8 mouse cellular contexts compared by ENCODE assay signal in the genomic region with DNA sequence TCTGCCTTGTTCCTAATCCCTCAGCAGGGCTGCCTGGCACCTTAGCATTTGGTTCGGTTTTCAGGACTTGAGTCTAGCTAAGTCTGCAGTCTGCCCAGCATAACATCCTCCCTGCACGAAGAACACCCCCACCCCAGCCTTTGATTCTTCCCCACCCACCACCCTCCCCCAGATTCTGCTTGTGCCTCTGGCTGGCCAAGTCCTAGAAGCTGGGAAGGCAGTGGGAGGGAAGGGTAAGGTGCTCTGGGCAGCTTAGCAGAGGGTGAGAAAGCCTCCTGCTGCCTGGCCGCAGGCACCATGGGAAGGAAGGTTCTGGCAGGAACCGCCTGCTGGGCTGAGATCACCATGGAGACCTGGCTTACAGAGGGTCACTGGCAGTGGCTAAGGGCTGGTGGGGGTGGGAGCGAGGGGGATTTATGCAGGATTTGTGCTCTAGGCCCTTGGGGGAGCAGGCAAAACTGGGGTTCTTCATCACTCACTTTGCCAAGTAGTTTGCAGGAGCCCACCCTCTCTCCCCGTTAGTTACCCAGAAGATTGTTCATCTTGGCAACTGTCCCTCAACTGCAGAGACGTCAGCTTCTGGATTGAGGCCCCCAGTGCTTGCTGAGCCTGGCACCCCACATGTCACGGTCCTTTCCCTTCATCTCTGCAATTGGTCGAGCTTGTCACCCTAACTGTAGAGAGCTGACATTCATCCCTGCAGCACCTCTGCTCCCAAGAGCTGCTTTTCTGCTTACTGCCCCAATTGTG. TPM values are rescaled to one million over a fixed set of nuclear protein-coding genes. Genes with fewer than 3 reads are reported as not detected.
DNase-seq lines count a peak whose midpoint lies in the region; ATAC-seq and TF ChIP-seq lines count a peak whose summit lies in the region.

No protein-coding gene starts in this region.

- WGBS in lung, embryonic 14.5 days: 43% methylated on average over 9 of the region's 9 CpGs
- 28% methylated on average over 9 of the region's 9 CpGs for WGBS in hindbrain, embryonic 12.5 days
- 23% methylated on average over 9 of the region's 9 CpGs for WGBS in neural tube, embryonic 13.5 days

- TF ChIP-seq CTCF in lung, embryonic 14.5 days (IDR thresholded peaks at IDR 0.05; ENCODE audit: low read depth): no peak

- ATAC-seq in cerebellum, adult (ENCODE audit: insufficient number of reproducible peaks, low FRiP score, low TSS enrichment): no peak
- ATAC-seq in lung, embryonic 14.5 days (ENCODE audit: insufficient read depth): peak; percentile 28; the same call in 1 of the 2 replicates
- 0 out of 2 replicates have a peak, but pooled peaks have one; percentile 16 for ATAC-seq in hindbrain, embryonic 12.5 days (ENCODE audit: low FRiP score)
- ATAC-seq in neural tube, embryonic 13.5 days (ENCODE audit: low read depth): peak; percentile 59
- no peak for ATAC-seq in activated CD4-positive, CD25-positive, alpha-beta regulatory T cell, adult 4 months

- no peaks in the 10 kb centered on the region for H3K9me3 ChIP-seq in lung, embryonic 14.5 days (ENCODE audit: low read depth, low read length)
- H3K9me3 ChIP-seq in hindbrain, embryonic 12.5 days (replicated peaks): no peaks in the 10 kb centered on the region
- H3K9me3 ChIP-seq in neural tube, embryonic 13.5 days: no peaks in the 10 kb centered on the region

- no peaks in the 10 kb centered on the region for H3K4me1 ChIP-seq in lung, embryonic 14.5 days (ENCODE audit: insufficient read depth)
- H3K4me1 ChIP-seq in hindbrain, embryonic 12.5 days: peaks cover 60% of the 10 kb centered on the region
- H3K4me1 ChIP-seq in neural tube, embryonic 13.5 days (replicated peaks): peaks cover 83% of the 10 kb centered on the region

- H3K9ac ChIP-seq in lung, embryonic 14.5 days: 0 out of 2 replicates have a peak overlapping the region, but pooled peaks have one; percentile 4
- H3K9ac ChIP-seq in hindbrain, embryonic 12.5 days: peak overlapping the region; percentile 49
- peak overlapping the region; percentile 46 for H3K9ac ChIP-seq in neural tube, embryonic 13.5 days

- no peak overlapping the region for H3K4me2 ChIP-seq in lung, embryonic 14.5 days
- 0 out of 2 replicates have a peak overlapping the region, but pooled peaks have one; percentile 13 for H3K4me2 ChIP-seq in hindbrain, embryonic 12.5 days (replicated peaks)
- H3K4me2 ChIP-seq in neural tube, embryonic 13.5 days: no peak overlapping the region

- no peaks in the 10 kb centered on the region for H3K27me3 ChIP-seq in lung, embryonic 14.5 days (ENCODE audit: insufficient read depth, low read length)
- H3K27me3 ChIP-seq in hindbrain, embryonic 12.5 days: no peaks in the 10 kb centered on the region
- H3K27me3 ChIP-seq in neural tube, embryonic 13.5 days: no peaks in the 10 kb centered on the region

- H3K4me3 ChIP-seq in lung, embryonic 14.5 days (ENCODE audit: low read depth, low read length): no peak overlapping the region
- no peak overlapping the region for H3K4me3 ChIP-seq in hindbrain, embryonic 12.5 days
- H3K4me3 ChIP-seq in neural tube, embryonic 13.5 days: no peak overlapping the region

- H3K36me3 ChIP-seq in lung, embryonic 14.5 days (ENCODE audit: insufficient read depth): peaks cover 85% of the 10 kb centered on the region
- peaks cover 42% of the 10 kb centered on the region for H3K36me3 ChIP-seq in hindbrain, embryonic 12.5 days
- peaks cover 54% of the 10 kb centered on the region for H3K36me3 ChIP-seq in neural tube, embryonic 13.5 days

- H3K27ac ChIP-seq in lung, embryonic 14.5 days (ENCODE audit: low read depth): peak overlapping the region; percentile 27; the same call in 1 of the 2 replicates
- H3K27ac ChIP-seq in hindbrain, embryonic 12.5 days: peak overlapping the region; percentile 72
- peak overlapping the region; percentile 80 for H3K27ac ChIP-seq in neural tube, embryonic 13.5 days (replicated peaks)

- DNase-seq in cerebellum, adult 11-12 months: peak; percentile 64
- DNase-seq in lung, embryonic 14.5 days: no peak
- DNase-seq in lung, postnatal 25 days (ENCODE audit: low spot score): no peak
- DNase-seq in thymus, postnatal 25 days: no peak

RNA-seq across cellular contexts. Expression of gene Wasf2, which starts 56.1 kb away (rescaled TPM):
- polyA plus RNA-seq in lung, embryonic 14.5 days (2014; fragmentation: Nextera tagmentation; extraction: Ambion mirVana): 96.3 and 101 TPM in 2 replicates
- polyA plus RNA-seq in hindbrain, embryonic 12.5 days (2016; fragmentation: Nextera tagmentation; extraction: Ambion mirVana): 49.0 and 49.1 TPM in 2 replicates
- 34.0 and 36.5 TPM in 2 replicates for polyA plus RNA-seq in neural tube, embryonic 13.5 days (2015; fragmentation: Nextera tagmentation; extraction: Ambion mirVana)
- polyA plus RNA-seq in activated CD4-positive, CD25-positive, alpha-beta regulatory T cell, adult 4 months (2017; shearing (Covaris generic)): 100 to 1,000 TPM in 1 of 2 experiments, 10 to 100 TPM in 1; 83.0 to 104 TPM

Comparison
In these comparisons a context has a peak if more than half of its experiments do, and no peak if none do; other contexts are left out.
1. ATAC-seq: peak in lung, embryonic 14.5 days (single experiment), hindbrain, embryonic 12.5 days (single experiment) and neural tube, embryonic 13.5 days (single experiment); none in cerebellum, adult (single experiment) and activated CD4-positive, CD25-positive, alpha-beta regulatory T cell, adult 4 months (single experiment).
2. H3K27ac ChIP-seq: peak in every context shown above with its lines; median percentile 80 in neural tube, embryonic 13.5 days; 72 in hindbrain, embryonic 12.5 days; 27 in lung, embryonic 14.5 days.
3. Peak in every context shown above with its lines, with median percentiles within 50 percentile points of each other: H3K9ac ChIP-seq.